Mouse (Mus musculus) adrenal gland, postnatal 10 days (tissue): ENCODE measurements around the gene Ppat. TPM values are rescaled to one million over a fixed set of nuclear protein-coding genes. Genes with fewer than 3 reads are reported as not detected.
"Not testable (repeated sequence)": the region's sequence is repeated elsewhere in the genome, so short reads cannot be mapped to it uniquely, and the experiment has no call there.

Source experiments
- DNase-seq: peaks from one replicate; pipeline ENCODE4 v3.0.0; 2021; ENCODE audit warnings: mixed read lengths
- total RNA-seq, 2 experiments: library from RNA; stranded (reverse); gene quantifications; 2 replicates each; pipeline ENCODE4 v1.2.3; 2021

Ppat gene
- total RNA-seq, 2 experiments from 2014 or later, result 22.4 to 27.0 TPM

- DNase-seq, result no peak
Observed at GRCm38 (mm10) chr5:76947758-76948157, 3.6 kb downstream of the Ppat start.

- no peak for DNase-seq
Observed at GRCm38 (mm10) chr5:76947142-76947541, 4.2 kb downstream of the Ppat start.

DNA sequence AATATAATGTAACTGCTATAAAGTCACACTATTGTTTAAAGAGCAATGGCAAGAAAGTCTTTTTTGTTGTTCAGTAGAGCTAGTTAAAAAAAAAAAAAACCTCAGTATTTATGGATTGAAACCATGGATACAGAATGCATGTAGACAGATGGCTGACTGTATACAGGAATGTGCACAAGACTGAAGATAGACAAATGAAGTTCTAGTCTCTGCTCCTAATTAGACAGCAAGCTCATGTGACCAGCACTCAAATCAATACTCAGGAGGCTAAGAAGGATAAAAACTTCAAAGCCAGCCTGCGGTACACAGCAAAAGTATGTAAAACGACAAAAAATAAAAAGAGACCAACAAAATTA is 5.7 kb downstream of the Ppat start:
- no peak for DNase-seq

GRCm38 (mm10) chr5:76944965-76945677 is 6.3 kb downstream of the Ppat start:
- no peak for DNase-seq

DNA sequence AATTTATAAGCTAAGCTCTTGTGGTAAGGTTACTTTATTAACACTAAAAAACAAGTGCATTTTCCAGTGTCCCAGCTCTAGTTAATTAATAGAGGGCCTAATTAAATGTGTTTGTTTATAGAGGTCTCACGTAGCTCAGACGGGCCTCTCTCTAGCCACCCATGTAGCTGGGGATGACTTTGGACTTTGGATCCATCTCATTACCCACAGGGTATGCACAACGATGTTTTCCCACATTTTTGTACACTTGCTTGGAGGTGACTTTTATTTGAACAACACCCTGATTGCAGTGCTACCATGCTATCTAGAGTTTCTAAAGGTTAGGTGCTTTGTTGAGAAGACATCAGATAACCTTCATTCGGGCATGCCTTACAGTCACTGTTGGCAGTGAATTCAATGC is 8.9 kb downstream of the Ppat start:
- no peak for DNase-seq

GRCm38 (mm10) chr5:76941975-76942374 is 9.4 kb downstream of the Ppat start:
- DNase-seq, result no peak

GRCm38 (mm10) chr5:76939717-76940116 is 11.7 kb downstream of the Ppat start:
- DNase-seq, result no peak

DNA sequence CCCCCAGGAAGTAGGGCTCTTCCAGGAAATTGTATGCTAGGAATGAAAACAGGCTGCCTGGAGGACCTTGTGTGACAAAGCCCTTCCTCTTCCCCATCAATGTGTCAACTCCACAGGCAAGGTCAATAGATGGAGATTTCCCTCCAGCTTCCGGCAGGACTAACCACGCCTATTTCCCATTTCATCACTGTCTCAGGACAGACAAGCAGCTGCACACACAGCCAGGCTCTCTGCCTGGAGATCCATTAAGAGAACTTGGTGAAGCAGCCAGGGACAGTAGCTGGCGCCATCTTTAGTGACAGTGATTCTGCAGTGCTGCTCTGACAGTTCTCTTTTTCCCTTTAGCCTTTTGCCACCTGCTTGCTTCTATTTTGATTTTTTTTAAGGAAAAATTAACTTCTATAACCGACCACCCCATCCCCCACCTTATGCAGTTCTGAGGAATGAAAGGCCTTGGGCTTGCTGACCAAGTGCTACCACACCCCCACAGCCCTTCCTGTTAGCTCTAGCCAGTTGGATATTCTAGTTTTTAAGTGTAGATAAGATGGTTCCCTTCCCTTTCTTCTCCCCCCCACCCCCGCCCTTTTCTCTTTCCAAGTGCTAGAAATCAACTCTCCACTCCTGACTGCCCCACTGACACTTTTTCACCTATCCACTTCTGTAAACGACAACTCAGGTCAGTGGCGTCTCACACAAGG is 22.0 kb downstream of the Ppat start:
- peak; percentile 33 for DNase-seq

GRCm38 (mm10) chr5:76928124-76928832 is 23.1 kb downstream of the Ppat start:
- peak; percentile 30 for DNase-seq

DNA sequence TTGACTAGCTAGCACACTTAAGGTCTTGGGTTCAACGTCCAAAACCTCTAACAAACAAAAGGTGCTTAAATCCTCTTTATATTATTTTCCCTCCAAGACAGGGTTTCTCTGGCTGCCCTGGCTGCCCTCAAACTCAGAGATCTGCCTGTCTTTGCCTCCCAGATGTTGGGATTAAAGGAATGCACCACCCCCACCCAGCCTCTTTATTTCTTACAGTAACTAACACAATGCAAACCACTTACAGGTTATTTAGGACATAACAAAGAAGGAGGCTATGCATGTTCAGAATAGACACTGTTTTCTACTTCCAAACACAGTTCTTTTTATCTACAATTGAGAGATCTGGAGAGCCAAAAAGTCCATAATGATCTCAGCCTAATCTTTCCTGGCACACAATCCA is 27.1 kb downstream of the Ppat start:
- DNase-seq, result no peak

- peak; percentile 87 for DNase-seq
Observed at GRCm38 (mm10) chr5:76923428-76923827, 27.9 kb downstream of the Ppat start.

DNA sequence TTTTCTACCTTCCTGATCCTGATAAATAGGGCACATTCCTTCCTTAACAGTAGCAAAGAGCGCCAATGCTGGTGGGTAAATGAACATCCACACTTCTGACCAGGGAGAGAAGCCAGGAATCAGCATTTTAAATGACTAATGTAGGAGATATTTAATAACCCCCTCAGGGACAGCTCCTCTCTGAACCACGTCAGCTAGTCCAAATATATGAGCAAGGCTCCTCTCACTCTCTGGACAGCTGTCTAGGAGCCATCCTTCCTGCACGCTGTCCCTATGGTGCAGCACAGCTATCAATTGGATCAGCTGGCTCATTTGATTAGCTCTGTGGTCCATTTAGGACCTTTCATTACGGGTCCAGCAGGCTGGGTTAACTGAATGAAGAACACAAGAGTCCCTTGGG is 28.5 kb downstream of the Ppat start:
- DNase-seq, result no peak

DNA sequence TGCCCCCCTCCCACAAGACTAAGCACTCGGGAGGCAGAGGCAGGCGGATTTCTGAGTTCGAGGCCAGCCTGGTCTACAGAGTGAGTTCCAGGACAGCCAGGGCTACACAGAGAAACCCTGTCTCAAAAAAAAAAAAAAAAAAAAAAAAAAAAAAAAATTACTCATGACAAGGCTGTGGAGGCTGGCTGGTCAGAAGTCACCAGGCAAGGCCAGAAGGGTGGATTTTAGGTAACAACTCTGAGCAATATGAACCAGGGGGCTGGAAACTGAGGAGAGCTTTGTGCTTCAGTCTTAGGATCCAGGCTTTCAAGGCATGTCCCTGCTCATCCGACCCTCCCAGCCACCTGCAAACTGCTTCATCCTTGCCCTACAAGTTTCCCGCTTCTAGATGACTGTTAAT is 38.9 kb downstream of the Ppat start:
- not testable (repeated sequence) for DNase-seq

- no peak for DNase-seq
Observed at GRCm38 (mm10) chr5:76910807-76911206, 40.6 kb downstream of the Ppat start.

GRCm38 (mm10) chr5:76906155-76906499 is 45.3 kb downstream of the Ppat start:
- no peak for DNase-seq

DNA sequence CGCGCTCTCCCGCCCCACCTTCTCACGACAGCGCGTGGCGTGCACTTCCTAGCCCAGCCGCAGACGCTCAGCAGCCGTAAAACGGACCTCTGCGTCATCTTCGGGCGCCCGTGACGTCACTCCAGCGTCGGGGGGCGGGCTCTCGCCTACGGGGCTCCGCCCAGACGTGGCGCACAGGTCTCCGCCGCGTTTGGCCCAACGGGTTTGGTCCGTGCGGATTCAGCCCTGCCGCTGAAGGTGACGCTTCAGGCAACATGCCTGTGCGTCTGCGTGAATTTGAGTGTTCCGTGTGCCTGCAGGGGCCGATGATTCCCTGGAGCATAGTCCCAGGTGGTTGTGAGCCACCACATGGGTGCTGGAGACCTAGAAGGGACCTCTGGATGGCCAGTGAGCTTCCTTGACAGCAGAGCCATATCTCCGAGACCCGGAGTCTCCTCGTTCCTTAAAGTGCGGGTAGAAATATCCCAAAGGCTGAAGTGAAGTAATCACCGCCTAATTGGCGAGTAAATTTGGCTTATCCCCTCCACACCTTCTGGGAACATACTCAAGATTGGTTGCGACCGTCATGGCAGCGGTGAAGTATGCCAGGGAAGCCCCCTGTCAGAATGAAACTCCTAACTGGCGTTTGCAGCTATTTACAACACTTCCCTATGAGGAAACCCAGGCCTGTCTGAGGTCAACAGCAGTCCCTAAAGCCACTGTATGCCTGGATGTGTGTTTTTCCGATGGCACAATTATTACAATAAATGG is 45.8 kb downstream of the Ppat start, which contains the start of gene Aasdh:
TSS of gene Aasdh (minus strand) at position 110 of the 750 bp plus-strand sequence.
- peak; percentile 99 for DNase-seq

- no peak for DNase-seq
Observed at GRCm38 (mm10) chr5:76904713-76905404, 46.5 kb downstream of the Ppat start.

DNA sequence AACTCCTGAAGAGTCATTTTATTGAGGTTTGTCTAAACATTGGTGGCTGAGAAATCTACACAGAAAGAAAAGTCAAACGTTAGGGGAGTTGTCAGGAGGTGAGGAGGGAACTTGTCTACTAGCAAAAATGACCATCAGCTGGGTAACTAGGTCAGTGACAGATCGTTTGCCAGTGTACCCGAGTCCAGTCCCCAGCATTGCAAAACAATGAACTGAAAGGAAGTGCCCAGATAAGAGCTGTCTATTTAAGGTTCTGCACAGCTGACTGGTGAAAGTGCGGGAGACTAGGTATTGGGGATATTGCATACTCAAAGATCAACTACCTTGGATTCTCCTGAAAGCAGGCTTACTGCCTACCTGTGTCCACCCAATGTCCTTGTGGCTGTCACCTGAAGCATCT is 49.2 kb downstream of the Ppat start:
- DNase-seq, result no peak

- no peak for DNase-seq
Observed at GRCm38 (mm10) chr5:76893084-76893483, 58.3 kb downstream of the Ppat start.

GRCm38 (mm10) chr5:76892608-76893007 is 58.8 kb downstream of the Ppat start:
- no peak for DNase-seq

DNA sequence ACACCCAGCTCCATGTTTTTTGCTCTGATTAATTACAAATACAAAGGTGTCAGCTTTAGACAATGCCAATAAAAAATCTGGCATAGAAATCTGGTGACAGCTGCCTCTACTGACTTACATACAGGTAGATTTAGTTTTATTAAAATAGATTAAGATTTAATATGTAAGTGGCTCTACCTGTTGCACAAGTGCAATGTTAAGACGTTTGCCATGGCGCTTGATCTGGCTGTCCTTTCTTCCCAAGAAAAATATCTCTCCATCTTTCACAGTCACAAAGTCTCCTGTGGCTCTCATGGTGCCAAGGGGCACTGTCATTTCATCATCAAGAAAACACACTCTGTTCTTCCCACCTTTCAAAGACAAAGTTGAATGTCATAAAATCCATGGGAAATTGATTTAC is 64.4 kb downstream of the Ppat start:
- DNase-seq, result no peak

- DNase-seq, result no peak
Observed at GRCm38 (mm10) chr5:76884107-76884506, 67.3 kb downstream of the Ppat start.
